Mouse (Mus musculus) embryonic fibroblast, embryonic 13.5 days (primary cell): Measurements from ENCODE around the gene 1110051M20Rik. TPM values are rescaled to one million over a fixed set of nuclear protein-coding genes. Genes with fewer than 3 reads are reported as not detected.

ENCODE experiments used
- H3K27ac ChIP-seq: 2 replicates; pipeline ENCODE4 v1.5.1; 2012; ENCODE audit warnings: low read length, control low read depth, inconsistent platforms; ENCODE audit not compliant: insufficient read depth
- H3K4me1 ChIP-seq: 2 replicates; pipeline ENCODE4 v1.6.1; 2011; ENCODE audit warnings: low read length; ENCODE audit not compliant: control insufficient read depth, insufficient read depth
- H3K4me3 ChIP-seq: 2 replicates; pipeline ENCODE4 v1.5.1; 2011; ENCODE audit warnings: mild to moderate bottlenecking, control low read depth, low read length; ENCODE audit not compliant: insufficient read depth
- CTCF ChIP-seq: IDR thresholded peaks from 2 replicates; pipeline ENCODE4 v1.5.1; 2011; ENCODE audit warnings: mild to moderate bottlenecking, control low read depth, low read length, moderate library complexity, borderline replicate concordance; ENCODE audit not compliant: insufficient read depth
- POLR2A ChIP-seq: IDR thresholded peaks from 2 replicates; pipeline ENCODE4 v1.6.1; 2011; ENCODE audit warnings: low read depth, mild to moderate bottlenecking, control low read depth, low read length, moderate library complexity
- polyA plus RNA-seq: library from polyadenylated mRNA; stranded (reverse); fragments of >200 nt; gene quantifications from 2 replicates; pipeline ENCODE4 v1.2.4, GENCODE M21; 2011; ENCODE audit warnings: low read depth; ENCODE audit not compliant: missing spikeins, insufficient read length

Gene 1110051M20Rik
- polyA plus RNA-seq, 1 experiment, result 36.3 TPM

- no peak overlapping the region for H3K27ac ChIP-seq
Observed at GRCm38 (mm10) chr2:91361068-91361528, 83.4 kb downstream of the 1110051M20Rik start.

GRCm38 (mm10) chr2:91355767-91356166 lies 88.7 kb downstream of the 1110051M20Rik start:
- Histone ChIP-seq H3K4me1 (no peaks in the 10 kb centered on the region), H3K27ac (no peak overlapping the region), H3K4me3 (no peak overlapping the region)
- no peak for TF ChIP-seq CTCF
- no peak for TF ChIP-seq POLR2A

More at GRCm38 (mm10) chr2:91361068-91361528, 83.4 kb downstream of the 1110051M20Rik start:
- TF ChIP-seq POLR2A, result no peak
- no peak for TF ChIP-seq CTCF
- Histone ChIP-seq H3K4me3 (no peak overlapping the region), H3K4me1 (no peaks in the 10 kb centered on the region)

- TF ChIP-seq CTCF, result no peak
- no peak for TF ChIP-seq POLR2A
- no peak overlapping the region for H3K4me3 ChIP-seq
- H3K27ac ChIP-seq, result no peak overlapping the region
- no peaks in the 10 kb centered on the region for H3K4me1 ChIP-seq
Observed at GRCm38 (mm10) chr2:91354727-91355403, 89.6 kb downstream of the 1110051M20Rik start.

GRCm38 (mm10) chr2:91353854-91354253 lies 90.7 kb downstream of the 1110051M20Rik start:
- TF ChIP-seq CTCF (no peak), POLR2A (no peak)
- Histone ChIP-seq H3K4me1 (no peaks in the 10 kb centered on the region), H3K4me3 (no peak overlapping the region), H3K27ac (no peak overlapping the region)

GRCm38 (mm10) chr2:91351841-91352240 lies 92.7 kb downstream of the 1110051M20Rik start:
- no peak overlapping the region for H3K27ac ChIP-seq
- no peak overlapping the region for H3K4me3 ChIP-seq
- H3K4me1 ChIP-seq, result no peaks in the 10 kb centered on the region
- TF ChIP-seq CTCF, result no peak
- TF ChIP-seq POLR2A, result no peak

- TF ChIP-seq POLR2A (no peak), CTCF (no peak)
Observed at GRCm38 (mm10) chr2:91349974-91350457, 94.5 kb downstream of the 1110051M20Rik start.

GRCm38 (mm10) chr2:91348936-91349335 lies 95.6 kb downstream of the 1110051M20Rik start:
- no peak overlapping the region for H3K27ac ChIP-seq
- no peak overlapping the region for H3K4me3 ChIP-seq
- TF ChIP-seq POLR2A (no peak), CTCF (no peak)
- H3K4me1 ChIP-seq, result no peaks in the 10 kb centered on the region

More at GRCm38 (mm10) chr2:91349974-91350457, 94.5 kb downstream of the 1110051M20Rik start:
- H3K4me3 ChIP-seq, result no peak overlapping the region
- no peak overlapping the region for H3K27ac ChIP-seq
- H3K4me1 ChIP-seq, result no peaks in the 10 kb centered on the region

- no peak overlapping the region for H3K27ac ChIP-seq
- TF ChIP-seq CTCF (no peak), POLR2A (no peak)
- no peaks in the 10 kb centered on the region for H3K4me1 ChIP-seq
- H3K4me3 ChIP-seq, result no peak overlapping the region
Observed at GRCm38 (mm10) chr2:91345644-91346043, 98.9 kb downstream of the 1110051M20Rik start.

- Histone ChIP-seq H3K27ac (no peak overlapping the region), H3K4me1 (no peaks in the 10 kb centered on the region), H3K4me3 (no peak overlapping the region)
- TF ChIP-seq POLR2A (no peak), CTCF (no peak)
Observed at GRCm38 (mm10) chr2:91339591-91339990, 104.9 kb downstream of the 1110051M20Rik start.

- peaks cover 4% of the 10 kb centered on the region for H3K4me1 ChIP-seq
- no peak overlapping the region for H3K4me3 ChIP-seq
- H3K27ac ChIP-seq, result no peak overlapping the region
- TF ChIP-seq CTCF (no peak), POLR2A (no peak)
Observed at GRCm38 (mm10) chr2:91335128-91335527, 109.4 kb downstream of the 1110051M20Rik start.
